Mouse (Mus musculus): ENCODE results near the gene Clec1b. TPM values are rescaled to one million over a fixed set of nuclear protein-coding genes. Genes with fewer than 3 reads are reported as not detected.

Clec1b gene
- polyA plus RNA-seq (2012; rRNA removed) = 6.2 and 6.4 TPM in 2 replicates

DNA sequence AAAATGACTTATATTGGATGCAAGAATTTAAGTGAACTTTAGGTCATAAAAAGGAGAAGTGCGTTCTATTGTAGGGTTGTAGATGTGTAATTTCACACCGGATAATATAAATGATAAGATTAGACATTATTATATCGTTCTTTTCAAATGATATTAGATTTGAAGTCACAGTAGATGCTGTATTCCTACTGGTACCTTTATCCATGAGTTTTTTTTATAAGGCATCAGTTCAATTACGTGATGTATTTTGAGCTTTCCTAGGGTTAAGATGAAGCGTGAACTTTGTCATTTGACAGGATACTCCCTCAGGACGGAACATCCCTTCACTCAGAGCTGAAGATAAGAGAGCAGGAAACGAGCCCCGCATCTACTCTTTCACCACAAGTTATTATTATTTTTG, at the start of gene Clec1b:
Gene Clec1b (plus strand): TSS at position 301 of the 400 bp plus-strand sequence.

GRCm38 (mm10) chr6:129385774-129386173, 11.3 kb upstream of the Clec1b start, which contains the start of gene Clec12b:
Clec12b (minus strand) TSS chr6:129385874.

DNA sequence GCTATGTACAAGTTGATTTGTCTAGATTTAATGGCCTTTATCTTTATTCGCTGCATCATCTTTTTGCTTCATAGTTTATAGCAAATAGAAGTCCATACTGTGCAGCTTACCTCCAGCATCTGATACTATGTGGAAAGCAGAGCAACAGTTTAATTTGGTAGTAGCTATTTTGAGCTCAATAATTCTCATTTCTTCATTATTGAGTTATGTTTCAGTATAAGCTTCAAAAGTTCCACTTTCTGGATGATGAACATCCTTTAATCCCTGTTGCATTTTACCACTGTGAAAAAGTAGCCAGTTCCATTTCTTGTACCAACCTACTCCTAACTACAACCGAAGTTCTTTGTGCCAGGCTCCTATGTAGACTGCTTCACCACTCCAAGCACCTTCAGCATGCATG, 11.5 kb downstream of the Clec1b start, which contains the start of gene Clec9a:
Gene Clec9a (plus strand): TSS at position 301 of the 400 bp plus-strand sequence.

GRCm38 (mm10) chr6:129451411-129452039, 54.4 kb downstream of the Clec1b start, which contains the start of gene Clec1a:
Clec1a (minus strand) TSS chr6:129452000.

Other genes with a start within 250 kb of the Clec1b start
- 1.2 and 2.3 TPM in 2 replicates for gene Clec2d, start 216.7 kb upstream of the Clec1b start, polyA plus RNA-seq (2012; rRNA removed)
- 0.07 and 0.29 TPM in 2 replicates for gene Cd69, start 121.9 kb upstream of the Clec1b start, polyA plus RNA-seq (2012; rRNA removed)
- gene 4922502D21Rik, start 65.5 kb upstream of the Clec1b start, polyA plus RNA-seq (2012; rRNA removed) = not detected in 2 replicates
- 0.34 and 0.41 TPM in 2 replicates for gene Clec12a, start 54.6 kb upstream of the Clec1b start, polyA plus RNA-seq (2012; rRNA removed)
- gene Clec12b, start 11.4 kb upstream of the Clec1b start, polyA plus RNA-seq (2012; rRNA removed) = 0.07 and 0.10 TPM in 2 replicates
- 1.2 and 1.4 TPM in 2 replicates for gene Clec9a, start 11.6 kb downstream of the Clec1b start, polyA plus RNA-seq (2012; rRNA removed)
- gene Clec1a, start 54.7 kb downstream of the Clec1b start, polyA plus RNA-seq (2012; rRNA removed) = 0.41 and 0.72 TPM in 2 replicates
- 0.07 and 0.36 TPM in 2 replicates for gene Olr1, start 109.9 kb downstream of the Clec1b start, polyA plus RNA-seq (2012; rRNA removed)
- 0.02 and 0.05 TPM in 2 replicates for gene Tmem52b, start 115.3 kb downstream of the Clec1b start, polyA plus RNA-seq (2012; rRNA removed)
- gene Gabarapl1, start 135.9 kb downstream of the Clec1b start, polyA plus RNA-seq (2012; rRNA removed) = 59.9 and 65.2 TPM in 2 replicates
- gene Klre1, start 180.6 kb downstream of the Clec1b start, polyA plus RNA-seq (2012; rRNA removed) = 0.02 TPM in 1 of 2 replicates, not detected in the other
- gene Klrd1, start 194.5 kb downstream of the Clec1b start, polyA plus RNA-seq (2012; rRNA removed) = 0.12 TPM in 1 of 2 replicates, not detected in the other
- gene Klrk1, start 226.6 kb downstream of the Clec1b start, polyA plus RNA-seq (2012; rRNA removed) = 0.01 TPM in 1 of 2 replicates, not detected in the other
- not detected in 2 replicates for gene Klrc3, start 246.0 kb downstream of the Clec1b start, polyA plus RNA-seq (2012; rRNA removed)

All from central nervous system, embryonic 11.5 days (tissue).